Mouse (Mus musculus) embryonic fibroblast, embryonic 13.5 days (primary cell): Measurements from ENCODE around the gene 1110059E24Rik.

Experiments used
- CTCF ChIP-seq: IDR thresholded peaks from 2 replicates; pipeline ENCODE4 v1.5.1; 2011; ENCODE audit warnings: mild to moderate bottlenecking, control low read depth, low read length, moderate library complexity, borderline replicate concordance; ENCODE audit not compliant: insufficient read depth
- POLR2A ChIP-seq: IDR thresholded peaks from 2 replicates; pipeline ENCODE4 v1.6.1; 2011; ENCODE audit warnings: low read depth, mild to moderate bottlenecking, control low read depth, low read length, moderate library complexity

DNA sequence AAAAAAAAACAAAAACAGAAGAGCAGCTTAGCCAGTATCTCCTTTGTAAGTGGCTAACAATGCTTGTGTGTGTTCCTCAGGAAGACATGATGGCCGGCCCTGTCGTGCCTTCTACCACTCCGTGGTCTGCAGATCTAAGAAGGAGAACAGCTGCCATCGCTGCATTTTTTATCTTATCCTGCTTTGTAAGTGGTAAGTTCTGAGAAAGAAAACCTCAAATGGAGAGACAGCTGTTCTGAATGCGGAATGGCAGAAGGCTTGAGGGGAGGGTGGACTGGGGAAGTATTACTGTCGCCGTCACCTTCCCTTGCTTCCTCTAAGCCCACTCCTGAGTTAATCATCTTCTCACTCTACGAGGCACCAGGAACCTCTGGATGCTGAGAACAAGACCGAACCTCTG, 100.0 kb downstream of the 1110059E24Rik start:
- no peak for TF ChIP-seq CTCF
- no peak for TF ChIP-seq POLR2A
